Mouse (Mus musculus) heart, postnatal 0 days (tissue): ENCODE data around the gene St3gal4.

Source experiments
- CTCF ChIP-seq: IDR thresholded peaks from 2 replicates; pipeline ENCODE4 v1.5.1; 2016; ENCODE audit warnings: antibody characterized with exemption, control low read depth, low read depth
- EP300 ChIP-seq: IDR thresholded peaks from 2 replicates; pipeline ENCODE4 v1.6.1; 2016; ENCODE audit warnings: antibody characterized with exemption, low read depth

DNA sequence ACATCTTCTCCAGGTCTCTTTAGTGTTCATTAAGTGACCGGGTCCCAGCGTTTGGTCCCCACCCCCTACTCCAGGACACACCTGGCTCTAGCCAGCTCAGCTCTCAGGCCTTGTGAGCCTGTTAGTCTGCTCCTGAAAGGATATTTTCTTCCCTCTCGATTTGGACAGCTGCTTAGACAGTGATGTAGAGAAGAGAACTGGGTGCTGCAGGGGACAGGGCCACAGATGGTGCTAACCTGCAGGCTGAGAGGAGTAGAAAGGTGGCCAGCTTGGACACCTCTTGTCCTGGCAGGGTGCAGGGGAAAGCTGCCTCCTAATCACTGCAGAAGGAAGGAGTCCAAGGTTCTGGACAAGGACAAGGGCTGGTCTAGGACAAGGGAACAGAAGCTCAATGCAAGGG, 11.0 kb downstream of the St3gal4 start:
- no peak for TF ChIP-seq CTCF
- no peak for TF ChIP-seq EP300
